Mouse (Mus musculus): Measurements from ENCODE around the gene Mlh3.
"Not testable (repeated sequence)": the region's sequence is repeated elsewhere in the genome, so short reads cannot be mapped to it uniquely, and the experiment has no call there.

Mlh3 gene

GRCm38 (mm10) chr12:85284331-85284730 lies 13.9 kb upstream of the Mlh3 start:
- no peak for ATAC-seq (ENCODE audit: insufficient number of reproducible peaks, low FRiP score, low TSS enrichment)

- ATAC-seq (ENCODE audit: insufficient number of reproducible peaks, low FRiP score, low TSS enrichment): not testable (repeated sequence)
Measured at GRCm38 (mm10) chr12:85281756-85282155, 11.4 kb upstream of the Mlh3 start.

- ATAC-seq (ENCODE audit: insufficient number of reproducible peaks, low FRiP score, low TSS enrichment): no peak
Measured at GRCm38 (mm10) chr12:85280845-85281651, 10.6 kb upstream of the Mlh3 start.

- peak; percentile 99 for ATAC-seq (ENCODE audit: insufficient number of reproducible peaks, low FRiP score, low TSS enrichment)
Measured at GRCm38 (mm10) chr12:85280105-85280844, 9.9 kb upstream of the Mlh3 start.

- peak; percentile 81 for ATAC-seq (ENCODE audit: insufficient number of reproducible peaks, low FRiP score, low TSS enrichment)
Measured at GRCm38 (mm10) chr12:85279396-85280080, 9.1 kb upstream of the Mlh3 start.

- ATAC-seq (ENCODE audit: insufficient number of reproducible peaks, low FRiP score, low TSS enrichment): no peak
Measured at GRCm38 (mm10) chr12:85278919-85279318, 8.5 kb upstream of the Mlh3 start.

- ATAC-seq (ENCODE audit: insufficient number of reproducible peaks, low FRiP score, low TSS enrichment): no peak
Measured at GRCm38 (mm10) chr12:85276273-85276672, 5.9 kb upstream of the Mlh3 start.

GRCm38 (mm10) chr12:85273508-85273907 lies 3.1 kb upstream of the Mlh3 start:
- ATAC-seq (ENCODE audit: insufficient number of reproducible peaks, low FRiP score, low TSS enrichment): no peak

- no peak for ATAC-seq (ENCODE audit: insufficient number of reproducible peaks, low FRiP score, low TSS enrichment)
Measured at GRCm38 (mm10) chr12:85271843-85272206, 1.4 kb upstream of the Mlh3 start.

- ATAC-seq (ENCODE audit: insufficient number of reproducible peaks, low FRiP score, low TSS enrichment): no peak
Measured at GRCm38 (mm10) chr12:85271132-85271842, 888 bp upstream of the Mlh3 start.

- ATAC-seq (ENCODE audit: insufficient number of reproducible peaks, low FRiP score, low TSS enrichment): no peak
Measured at GRCm38 (mm10) chr12:85269821-85270220, 578 bp downstream of the Mlh3 start.

GRCm38 (mm10) chr12:85266248-85266647 lies 4.2 kb downstream of the Mlh3 start:
- ATAC-seq (ENCODE audit: insufficient number of reproducible peaks, low FRiP score, low TSS enrichment): no peak

- no peak for ATAC-seq (ENCODE audit: insufficient number of reproducible peaks, low FRiP score, low TSS enrichment)
Measured at GRCm38 (mm10) chr12:85264940-85265339, 5.5 kb downstream of the Mlh3 start.

- no peak for ATAC-seq (ENCODE audit: insufficient number of reproducible peaks, low FRiP score, low TSS enrichment)
Measured at GRCm38 (mm10) chr12:85264531-85264930, 5.9 kb downstream of the Mlh3 start.

- no peak for ATAC-seq (ENCODE audit: insufficient number of reproducible peaks, low FRiP score, low TSS enrichment)
Measured at GRCm38 (mm10) chr12:85263190-85263589, 7.2 kb downstream of the Mlh3 start.

- ATAC-seq (ENCODE audit: insufficient number of reproducible peaks, low FRiP score, low TSS enrichment): no peak
Measured at GRCm38 (mm10) chr12:85262489-85262888, 7.9 kb downstream of the Mlh3 start.

GRCm38 (mm10) chr12:85257008-85257639 lies 13.3 kb downstream of the Mlh3 start:
- ATAC-seq (ENCODE audit: insufficient number of reproducible peaks, low FRiP score, low TSS enrichment): no peak

- no peak for ATAC-seq (ENCODE audit: insufficient number of reproducible peaks, low FRiP score, low TSS enrichment)
Measured at GRCm38 (mm10) chr12:85256074-85256751, 14.2 kb downstream of the Mlh3 start.

GRCm38 (mm10) chr12:85252083-85252482 lies 18.3 kb downstream of the Mlh3 start:
- ATAC-seq (ENCODE audit: insufficient number of reproducible peaks, low FRiP score, low TSS enrichment): no peak
